Mouse (Mus musculus) small intestine, adult 2 months (tissue): Measurements from ENCODE around the gene Gramd1c.

Experiments
- CTCF ChIP-seq: fragments of 200-500 bp; IDR thresholded peaks from 2 replicates; pipeline ENCODE4 v1.5.1; 2012; ENCODE audit warnings: low read depth, mild to moderate bottlenecking, control low read depth, inconsistent platforms, low read length, moderate library complexity, mixed read lengths; ENCODE audit not compliant: insufficient replicate concordance, insufficient read length; ENCODE audit errors: extremely low read depth
- POLR2A ChIP-seq: fragments of 200-500 bp; IDR thresholded peaks from 2 replicates; pipeline ENCODE4 v1.6.1; 2012; ENCODE audit warnings: low read depth, mild to moderate bottlenecking, control low read depth, inconsistent platforms, low read length, moderate library complexity

- TF ChIP-seq POLR2A = no peak
- TF ChIP-seq CTCF = no peak
These were observed 63.6 kb downstream of the Gramd1c start for GRCm38 (mm10) chr16:43999541-43999940.
